Mouse (Mus musculus) cortical plate, adult 2 months (tissue): ENCODE measurements around the gene Cetn3.
A peak's percentile ranks its signal among the peaks of the same experiment; 100 is the strongest.

Source experiments
- CTCF ChIP-seq: fragments of 200-500 bp; IDR thresholded peaks from 2 replicates; pipeline ENCODE4 v1.5.1; 2011; ENCODE audit warnings: mild to moderate bottlenecking, control low read depth, low read length; ENCODE audit not compliant: insufficient read depth; ENCODE audit errors: extremely low read depth
- POLR2A ChIP-seq: fragments of 200-500 bp; IDR thresholded peaks from 2 replicates; pipeline ENCODE4 v1.6.1; 2011; ENCODE audit warnings: mild to moderate bottlenecking, low read length, control low read depth; ENCODE audit not compliant: insufficient read depth; ENCODE audit errors: extremely low read depth

GRCm38 (mm10) chr13:81783405-81784342 lies 797 bp downstream of the Cetn3 start:
- TF ChIP-seq CTCF (no peak), POLR2A (peak; percentile 60; the same call in 1 of the 2 replicates)
